Mouse (Mus musculus) hindbrain, embryonic 11.5 days (tissue): Measurements from ENCODE around the gene Gatc. TPM values are rescaled to one million over a fixed set of nuclear protein-coding genes. Genes with fewer than 3 reads are reported as not detected.
A peak's percentile ranks its signal among the peaks of the same experiment; 100 is the strongest.

ENCODE experiments used
- ATAC-seq: fragments of 200-750 bp; cut with Nextera tagmentation; 2 replicates; pipeline ENCODE4 v1.8.0; 2017; ENCODE audit warnings: mild to moderate bottlenecking, moderate TSS enrichment, moderate library complexity; ENCODE audit not compliant: low FRiP score
- DNase-seq: peaks from one replicate; pipeline ENCODE4 v3.0.0-alpha.2; 2015; ENCODE audit warnings: low spot score
- H3K27ac ChIP-seq: fragments of 300-500 bp; sonication (generic); 2 replicates; pipeline ENCODE4 v1.5.1; 2014; ENCODE audit warnings: mild to moderate bottlenecking, low read depth, low read length
- H3K27me3 ChIP-seq: fragments of 300-500 bp; sonication (generic); 2 replicates; pipeline ENCODE4 v1.6.1; 2014; ENCODE audit warnings: mild to moderate bottlenecking, low read length, moderate library complexity, mixed read lengths; ENCODE audit not compliant: control insufficient read depth, insufficient read depth
- H3K36me3 ChIP-seq: fragments of 300-500 bp; sonication (generic); 2 replicates; pipeline ENCODE4 v1.6.1; 2014; ENCODE audit warnings: mild to moderate bottlenecking, low read length, moderate library complexity, mixed read lengths; ENCODE audit not compliant: control insufficient read depth, insufficient read depth
- H3K4me1 ChIP-seq: fragments of 300-500 bp; sonication (generic); replicated peaks from 2 replicates; pipeline ENCODE4 v1.6.1; 2014; ENCODE audit warnings: low read length, mixed read lengths; ENCODE audit not compliant: control insufficient read depth, insufficient read depth
- H3K4me2 ChIP-seq: fragments of 300-500 bp; sonication (generic); replicated peaks from 2 replicates; pipeline ENCODE4 v1.6.1; 2014; ENCODE audit warnings: mild to moderate bottlenecking, low read depth, low read length
- H3K4me3 ChIP-seq: fragments of 300-500 bp; sonication (generic); 2 replicates; pipeline ENCODE4 v1.5.1; 2014; ENCODE audit warnings: low read depth, low read length
- H3K9ac ChIP-seq: fragments of 300-500 bp; sonication (generic); 2 replicates; pipeline ENCODE4 v1.6.1; 2014; ENCODE audit warnings: low read depth, low read length
- H3K9me3 ChIP-seq: fragments of 300-500 bp; sonication (generic); 2 replicates; pipeline ENCODE4 v1.6.1; 2016; ENCODE audit warnings: low read length; ENCODE audit not compliant: control insufficient read depth
- WGBS: fragments of 180-500 bp; shearing (Covaris S2); extraction: QIAGEN DNeasy Blood & Tissue Kit; methylation state at CpG from one replicate; pipeline ENCODE4 v1.1.7; 2014; 5-methylcytosine and 5-hydroxymethylcytosine counted together
- polyA plus RNA-seq: library from polyadenylated mRNA; unstranded; fragments of >200 nt; fragmentation: Nextera tagmentation; extraction: Ambion mirVana; gene quantifications from 2 replicates; pipeline ENCODE4 v1.2.1, GENCODE M21; 2014

Gatc gene
- polyA plus RNA-seq, 1 experiment from 2014 or later = 51.2 TPM

- peak within 1 kb of the TSS; percentile 79 for H3K9ac ChIP-seq
- under 1% methylated on average over 46 of the region's 74 CpGs for WGBS
- H3K27ac ChIP-seq = peak within 1 kb of the TSS; percentile 72
- peak within 1 kb of the TSS; percentile 90 for H3K4me3 ChIP-seq
- DNase-seq (peak; percentile 100), ATAC-seq (peak; percentile 92)
- H3K27me3 ChIP-seq = no peaks in the 10 kb centered on the region
- H3K4me1 ChIP-seq = peaks cover 3% of the 10 kb centered on the region; the same call in 1 of the 2 replicates
- peak within 1 kb of the TSS; percentile 81 for H3K4me2 ChIP-seq
- H3K36me3 ChIP-seq = peaks cover 7% of the 10 kb centered on the region
- H3K9me3 ChIP-seq = no peaks in the 10 kb centered on the region
These were observed 7.7 kb upstream of the Gatc start, which contains the start of gene Cox6a1 for GRCm38 (mm10) chr5:115348546-115349224. Gene Cox6a1, minus strand, starts transcription at chr5:115348981.

DNA sequence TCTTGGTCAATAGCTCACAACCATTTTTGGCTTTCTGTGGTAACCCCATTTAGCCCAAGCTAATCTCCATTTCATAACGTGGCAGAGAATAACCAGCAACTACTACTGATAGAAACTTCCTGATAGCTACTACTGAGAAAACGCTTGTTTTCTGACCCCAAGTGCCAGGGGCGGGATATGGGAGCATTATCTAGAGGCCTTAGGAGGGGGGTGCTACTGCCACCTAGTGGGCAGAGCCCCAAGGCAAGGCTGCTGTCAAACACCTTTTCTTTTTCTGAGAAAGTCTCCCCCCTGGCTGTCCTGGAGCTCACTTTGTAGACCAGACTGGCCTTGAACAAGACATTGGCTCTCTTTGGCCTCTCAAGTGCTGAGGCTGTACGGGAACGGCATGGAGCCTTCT, 6.6 kb upstream of the Gatc start:
- no peak overlapping the region for H3K9ac ChIP-seq
- no peak overlapping the region for H3K27ac ChIP-seq
- 8% methylated on average over 5 of the region's 5 CpGs for WGBS
- H3K36me3 ChIP-seq = peaks cover 15% of the 10 kb centered on the region
- ATAC-seq (no peak), DNase-seq (peak; percentile 88)
- peaks cover 3% of the 10 kb centered on the region; the same call in 1 of the 2 replicates for H3K4me1 ChIP-seq
- H3K4me3 ChIP-seq = peak overlapping the region; percentile 90
- no peaks in the 10 kb centered on the region for H3K27me3 ChIP-seq
- H3K4me2 ChIP-seq = peak overlapping the region; percentile 81
- H3K9me3 ChIP-seq = no peaks in the 10 kb centered on the region

DNA sequence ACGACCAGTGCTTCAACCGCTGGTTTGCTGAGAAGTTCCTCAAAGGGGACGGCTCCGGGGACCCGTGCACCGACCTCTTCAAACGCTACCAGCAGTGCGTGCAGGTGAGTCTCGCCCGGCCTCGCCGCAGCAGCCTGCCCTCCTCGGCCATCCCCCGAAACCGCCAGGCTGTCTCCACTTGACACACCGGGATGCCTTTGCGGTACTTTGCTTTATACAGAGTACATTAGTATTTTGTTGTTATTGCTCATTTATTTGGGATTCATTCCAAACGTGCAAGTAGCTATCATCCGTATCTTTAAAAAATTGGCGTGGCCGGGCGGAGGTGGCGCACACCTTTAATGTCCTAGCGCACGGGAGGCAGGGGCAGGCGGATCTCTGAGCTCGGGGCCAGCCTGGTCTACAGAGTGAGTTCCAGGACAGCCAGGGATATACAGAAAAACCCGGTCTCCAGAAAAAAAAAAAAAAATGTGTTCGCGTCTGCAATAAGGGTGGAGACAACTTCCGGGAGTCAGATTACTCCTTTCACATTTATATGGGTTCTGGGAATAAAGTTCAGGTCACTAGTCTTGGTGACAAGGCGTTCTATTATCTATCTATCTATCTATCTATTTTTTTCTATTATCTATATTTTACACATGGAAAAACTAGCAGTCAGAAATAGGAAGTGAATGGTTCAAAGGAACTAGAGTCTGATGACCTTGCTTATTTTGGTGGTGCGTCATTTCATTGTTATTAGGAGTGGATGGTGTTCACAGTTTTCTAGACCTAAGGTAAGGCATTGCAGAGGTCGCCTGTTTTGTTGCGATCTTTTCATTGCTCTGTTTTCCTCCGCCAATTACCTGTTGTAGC, 562 bp upstream of the Gatc start:
- WGBS = 12% methylated on average over 36 of the region's 36 CpGs
- H3K9me3 ChIP-seq = no peaks in the 10 kb centered on the region
- peak overlapping the region; percentile 74 for H3K9ac ChIP-seq
- peak overlapping the region; percentile 66 for H3K4me2 ChIP-seq
- H3K4me3 ChIP-seq = peak overlapping the region; percentile 85
- H3K4me1 ChIP-seq = peaks cover 4% of the 10 kb centered on the region; the same call in 1 of the 2 replicates
- DNase-seq (no peak), ATAC-seq (peak; percentile 76)
- H3K27ac ChIP-seq = peak overlapping the region; percentile 61
- H3K36me3 ChIP-seq = peaks cover 15% of the 10 kb centered on the region
- H3K27me3 ChIP-seq = no peaks in the 10 kb centered on the region

- peak overlapping the region; percentile 85 for H3K4me3 ChIP-seq
- DNase-seq (no peak), ATAC-seq (no peak)
- H3K4me1 ChIP-seq = peaks cover 4% of the 10 kb centered on the region; the same call in 1 of the 2 replicates
- no peak overlapping the region for H3K9ac ChIP-seq
- H3K4me2 ChIP-seq = peak overlapping the region; percentile 66
- H3K9me3 ChIP-seq = no peaks in the 10 kb centered on the region
- H3K27ac ChIP-seq = no peak overlapping the region
- no peaks in the 10 kb centered on the region for H3K27me3 ChIP-seq
- H3K36me3 ChIP-seq = peaks cover 12% of the 10 kb centered on the region; the same call in 1 of the 2 replicates
- WGBS = 34% methylated on average over 7 of the region's 7 CpGs
These were observed 971 bp downstream of the Gatc start for GRCm38 (mm10) chr5:115340007-115340406.

DNA sequence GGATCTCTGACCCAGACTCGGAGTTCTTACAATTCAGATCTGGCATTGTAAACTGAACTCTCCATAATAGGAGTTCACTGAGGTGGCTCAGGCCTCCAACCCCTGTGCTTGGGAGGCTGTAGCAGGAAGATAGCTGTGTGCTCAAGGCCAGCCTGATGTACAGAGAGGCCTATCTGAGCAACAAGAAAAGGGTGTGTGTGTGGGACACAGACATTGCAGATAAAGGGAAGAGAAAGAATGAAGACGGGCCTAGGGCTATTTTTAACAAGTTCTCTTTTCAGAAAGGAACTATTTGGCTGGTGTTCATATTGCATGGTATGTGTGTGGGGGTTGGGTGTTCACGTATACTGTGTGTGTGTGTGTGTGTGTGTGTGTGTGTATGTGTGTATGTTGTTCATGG, 7.4 kb downstream of the Gatc start:
- H3K4me1 ChIP-seq = 0 out of 2 replicates have a peak, but pooled peaks cover 4% of the 10 kb centered on the region

DNA sequence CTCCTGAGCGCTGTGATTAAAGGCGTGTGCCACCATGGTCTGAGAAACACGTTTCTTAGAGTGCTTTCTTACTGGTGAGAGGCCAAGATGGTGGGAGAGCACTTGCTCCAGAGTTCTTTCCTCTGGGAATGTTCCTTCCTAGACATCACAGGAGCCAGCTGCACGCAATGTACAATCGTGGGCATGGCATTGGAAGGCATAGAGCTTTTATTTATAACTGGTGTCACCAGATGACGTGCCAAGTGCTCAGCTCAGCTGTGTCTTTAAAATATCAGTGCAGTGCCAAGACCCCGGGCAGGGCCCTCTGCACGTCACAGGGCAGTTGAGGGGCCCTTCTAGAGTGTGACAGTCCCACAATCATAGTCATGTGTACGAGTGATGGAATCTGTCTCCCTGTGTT, 10.0 kb downstream of the Gatc start:
- 0 out of 2 replicates have a peak, but pooled peaks cover 6% of the 10 kb centered on the region for H3K4me1 ChIP-seq
- DNase-seq (no peak), ATAC-seq (no peak)
- H3K36me3 ChIP-seq = peaks cover 14% of the 10 kb centered on the region; the same call in 1 of the 2 replicates
- no peak overlapping the region; the same call in 1 of the 2 replicates for H3K4me3 ChIP-seq
- WGBS = 92% methylated on average over 9 of the region's 9 CpGs
- H3K9ac ChIP-seq = no peak overlapping the region
- H3K27ac ChIP-seq = no peak overlapping the region
- H3K27me3 ChIP-seq = no peaks in the 10 kb centered on the region
- H3K9me3 ChIP-seq = no peaks in the 10 kb centered on the region
- no peak overlapping the region; the same call in 1 of the 2 replicates for H3K4me2 ChIP-seq

More for the DNA sequence above, 7.4 kb downstream of the Gatc start:
- Histone ChIP-seq H3K27me3 (no peaks in the 10 kb centered on the region), H3K4me3 (no peak overlapping the region), H3K4me2 (no peak overlapping the region), H3K9ac (no peak overlapping the region), H3K9me3 (no peaks in the 10 kb centered on the region), H3K27ac (no peak overlapping the region), H3K36me3 (peaks cover 14% of the 10 kb centered on the region; the same call in 1 of the 2 replicates)
- DNase-seq (no peak), ATAC-seq (no peak)
- WGBS = 92% methylated on average over 3 of the region's 3 CpGs

GRCm38 (mm10) chr5:115327610-115328548, 13.1 kb downstream of the Gatc start:
- 1% methylated on average over 46 of the region's 55 CpGs for WGBS
- H3K27ac ChIP-seq = peak overlapping the region; percentile 87
- peak; percentile 36; the same call in 1 of the 2 replicates for ATAC-seq

More at GRCm38 (mm10) chr5:115327610-115328548, 13.1 kb downstream of the Gatc start:
- Histone ChIP-seq H3K9ac (peak overlapping the region; percentile 94), H3K4me1 (0 out of 2 replicates have a peak, but pooled peaks cover 6% of the 10 kb centered on the region), H3K36me3 (no peaks in the 10 kb centered on the region), H3K27me3 (no peaks in the 10 kb centered on the region), H3K9me3 (no peaks in the 10 kb centered on the region), H3K4me2 (peak overlapping the region; percentile 62), H3K4me3 (peak overlapping the region; percentile 86)
- peak; percentile 50 for DNase-seq
